Mouse (Mus musculus) skeletal muscle tissue, adult 2 months (tissue): ENCODE results near the gene Chaf1a.

Source experiments
- DNase-seq: peaks from one replicate; pipeline ENCODE4 v3.0.0-alpha.2; 2012; ENCODE audit warnings: low read depth, low spot score

The Chaf1a gene

DNA sequence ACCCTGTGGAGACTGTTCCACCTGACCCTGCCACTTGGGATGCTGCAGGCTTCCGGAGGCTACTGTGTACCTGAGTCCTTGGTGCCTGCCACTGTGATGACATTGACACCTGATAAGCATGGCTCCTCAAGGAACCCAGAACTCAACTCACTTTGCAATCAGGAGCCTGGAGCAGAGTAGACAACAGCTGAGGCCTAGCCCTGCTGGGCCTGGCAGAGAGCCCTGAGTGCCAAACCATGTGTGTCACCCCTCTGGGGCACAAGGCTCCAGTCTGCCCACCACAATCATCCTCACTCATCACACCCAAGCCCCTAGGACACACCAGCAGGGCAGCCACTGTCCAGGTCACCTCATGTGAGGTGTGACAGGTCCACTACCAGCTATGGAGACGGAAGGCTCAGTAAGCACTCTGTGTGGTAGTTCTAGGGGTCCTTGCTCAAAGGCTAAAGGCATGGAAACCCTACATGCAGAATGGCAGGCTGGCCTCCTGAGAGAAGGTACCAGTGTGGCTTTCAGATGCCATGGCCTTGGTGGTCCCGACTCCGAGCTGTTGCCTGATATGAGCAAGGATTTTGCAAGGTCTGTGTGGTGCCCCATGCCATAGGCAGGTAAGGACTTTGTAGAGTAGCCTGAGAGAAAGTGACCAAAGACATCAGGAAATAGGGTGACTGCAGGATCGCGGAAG lies 19.7 kb upstream of the Chaf1a start:
- no peak for DNase-seq

DNA sequence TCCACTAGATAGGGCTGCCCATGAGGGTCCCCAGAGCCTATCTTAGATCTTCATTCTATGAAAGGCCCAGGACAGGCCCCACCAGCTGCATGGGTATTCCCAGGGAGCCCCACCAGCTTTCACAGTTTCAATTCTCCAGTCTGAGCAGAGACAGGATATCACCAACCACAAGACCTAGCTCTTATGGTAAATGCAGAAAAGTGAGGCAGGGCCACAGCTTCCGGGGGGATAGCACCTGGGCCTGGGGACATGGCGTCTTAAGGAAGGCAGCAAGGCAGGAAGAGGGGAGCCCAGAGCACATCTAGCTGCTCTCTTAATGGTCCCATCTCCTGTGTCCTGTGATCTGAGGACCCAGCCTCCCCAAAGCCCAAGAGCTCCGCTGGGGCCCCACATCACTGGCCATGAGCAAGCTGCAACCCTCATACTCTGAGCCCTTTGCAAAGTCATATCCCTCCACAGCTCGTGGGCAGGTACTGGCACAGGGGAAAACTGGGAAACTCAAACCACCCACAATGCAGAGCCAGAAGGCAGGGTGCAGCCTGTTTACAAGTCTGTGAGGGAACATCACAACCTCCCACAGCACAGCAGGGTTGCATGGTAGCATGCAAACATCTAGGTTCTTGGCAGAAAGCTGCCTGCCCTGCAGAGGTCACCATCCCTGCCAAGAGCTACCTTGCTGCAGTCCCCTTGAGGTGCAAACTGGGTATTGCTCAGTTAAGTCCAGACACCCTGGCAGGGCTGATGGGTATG lies 18.9 kb upstream of the Chaf1a start:
- no peak for DNase-seq

DNA sequence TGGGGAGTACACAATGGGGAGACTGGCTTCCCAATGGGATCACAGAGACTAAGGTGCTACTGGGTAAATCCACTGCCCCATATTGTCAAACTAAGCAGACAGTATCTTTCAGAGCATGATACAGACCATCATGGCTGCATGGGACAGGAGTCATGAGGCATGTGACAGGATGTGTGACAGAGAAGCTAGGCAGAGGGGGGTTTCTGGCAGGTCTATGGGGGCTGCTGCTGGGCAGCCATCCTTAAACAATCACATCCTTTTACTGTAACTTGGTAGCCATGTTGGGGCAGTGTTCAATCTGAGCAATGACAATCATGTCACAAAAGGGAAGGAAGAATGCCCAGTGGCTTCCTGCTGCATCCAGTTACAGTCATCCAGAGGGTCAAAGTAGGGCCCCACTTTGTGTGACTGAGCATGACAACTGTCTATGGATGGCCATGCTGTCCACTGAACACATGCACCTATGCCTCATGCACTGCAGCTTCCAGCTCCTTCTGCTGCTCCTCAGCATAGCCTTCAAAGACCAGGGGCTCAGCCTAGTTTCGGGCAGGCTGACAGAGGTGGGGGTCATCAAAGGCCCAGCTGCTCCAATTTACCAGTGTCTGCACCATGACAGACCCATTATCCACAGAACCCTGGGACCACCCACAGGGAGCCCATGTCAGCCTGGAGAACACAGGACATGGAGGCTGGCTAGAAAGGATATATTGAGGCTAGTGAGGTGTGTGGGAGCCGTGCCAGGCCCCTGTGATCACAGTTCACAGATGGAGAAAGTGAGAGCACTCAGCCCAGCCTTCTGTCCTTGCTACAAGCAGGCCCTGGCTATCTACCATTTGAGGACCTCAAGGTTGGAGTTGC lies 17.9 kb upstream of the Chaf1a start:
- no peak for DNase-seq

DNA sequence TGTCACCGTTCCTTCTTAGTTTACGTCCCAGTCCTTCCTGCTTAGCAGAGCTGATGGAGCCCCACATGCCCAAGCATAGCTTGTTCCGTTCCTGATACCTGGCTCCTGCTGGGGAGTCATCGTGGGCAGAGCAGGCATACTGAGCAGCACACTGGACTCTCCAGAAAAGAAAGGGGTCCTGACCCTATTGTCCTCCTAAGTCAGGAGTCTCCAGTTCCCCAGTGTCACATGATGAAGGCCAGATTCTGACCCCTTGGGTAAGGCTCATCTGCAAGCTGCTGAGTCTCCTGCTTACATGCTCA lies 17.3 kb upstream of the Chaf1a start:
- no peak for DNase-seq

DNA sequence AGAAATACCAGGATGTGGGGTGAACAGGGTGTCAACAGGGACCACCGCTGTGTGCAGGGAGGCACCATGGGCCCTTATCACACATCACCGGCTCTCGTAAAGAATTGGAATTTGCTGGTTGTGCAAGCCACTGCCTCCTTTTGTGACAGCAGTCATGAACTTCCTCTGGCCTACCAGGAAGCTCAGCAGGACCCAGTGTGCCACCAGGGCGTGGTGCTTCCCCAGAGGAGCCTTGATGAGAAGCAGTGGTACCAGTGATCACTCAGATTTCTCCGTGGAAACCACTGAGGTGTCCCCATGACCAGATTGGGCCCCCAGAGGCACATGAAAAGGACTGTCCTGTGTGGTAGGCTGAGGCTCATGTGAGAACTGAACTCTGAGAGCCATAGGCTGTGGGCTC lies 16.9 kb upstream of the Chaf1a start:
- no peak for DNase-seq

DNA sequence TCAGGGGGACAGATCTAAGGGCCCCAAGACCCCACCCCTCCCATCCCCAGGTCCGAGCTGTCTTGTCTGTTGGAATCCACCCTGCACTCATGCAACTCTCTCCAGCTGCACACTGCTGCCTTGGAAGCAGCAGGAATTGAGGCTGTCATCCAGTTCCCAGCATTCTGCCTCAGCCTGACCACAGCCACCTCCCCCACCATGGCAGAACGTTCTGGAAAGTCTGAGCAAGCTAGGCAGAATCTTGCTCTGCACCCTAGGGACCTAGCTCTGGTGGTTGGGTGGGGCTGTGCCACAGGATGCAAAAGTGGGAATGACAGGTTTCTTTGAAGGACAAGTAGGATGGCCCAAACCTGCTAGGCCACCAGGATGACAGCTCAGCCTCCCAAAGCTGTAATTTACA lies 15.8 kb upstream of the Chaf1a start:
- DNase-seq = no peak

DNA sequence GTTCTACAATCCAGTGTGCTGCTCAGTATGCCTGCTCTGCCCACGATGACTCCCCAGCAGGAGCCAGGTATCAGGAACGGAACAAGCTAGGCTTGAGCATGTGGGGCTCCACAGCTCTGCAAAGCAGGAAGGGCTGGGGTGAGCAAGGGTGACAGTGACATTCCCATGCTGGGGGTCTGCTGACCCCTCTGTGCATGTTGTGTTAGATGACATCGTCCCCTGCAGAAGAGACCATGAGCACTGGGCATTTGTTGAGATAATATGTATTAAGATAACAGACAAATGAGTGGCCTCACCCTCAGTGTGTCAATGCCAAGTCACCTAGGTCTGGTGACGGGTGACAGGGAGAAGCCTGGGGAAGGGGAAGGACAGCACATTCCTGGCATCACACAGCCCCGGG lies 15.3 kb upstream of the Chaf1a start:
- DNase-seq = no peak

DNA sequence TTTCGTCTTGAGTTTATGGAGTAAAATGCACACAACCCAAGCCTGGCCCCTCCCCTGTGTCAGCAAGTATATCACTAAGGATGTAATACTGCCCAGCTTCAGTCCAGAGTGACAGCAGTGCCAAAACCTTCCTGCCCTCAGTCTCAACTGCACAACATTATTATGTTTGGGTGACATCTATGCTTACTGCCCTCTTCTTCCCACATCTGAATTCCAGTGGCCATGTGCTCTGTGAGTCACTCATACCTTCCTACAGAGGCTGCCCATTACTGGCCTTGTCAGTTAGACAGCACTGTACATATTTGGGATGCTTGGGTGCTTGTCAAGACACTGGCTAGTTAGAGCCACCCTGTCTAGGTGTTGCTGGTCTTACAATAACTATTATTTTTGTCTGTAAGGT lies 13.9 kb upstream of the Chaf1a start:
- DNase-seq = no peak

DNA sequence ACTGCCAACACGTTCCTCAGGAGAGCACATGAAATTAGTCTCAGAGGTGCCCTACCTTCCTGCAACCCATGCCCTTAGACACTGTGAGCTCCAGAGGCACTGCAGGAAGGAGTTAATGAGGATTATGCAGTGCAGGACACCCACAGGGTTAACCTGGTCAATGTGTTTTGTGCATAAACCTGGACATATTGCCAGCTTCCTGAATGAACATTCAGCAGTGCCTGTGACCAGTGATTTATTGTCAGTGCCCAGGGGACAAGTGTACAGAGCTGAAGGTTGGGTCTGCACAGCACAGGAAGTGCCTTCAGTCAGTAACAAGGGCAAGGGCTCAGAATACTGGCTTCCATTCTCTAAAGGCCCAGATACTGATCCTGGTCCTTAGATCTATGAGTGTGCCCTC lies 13.4 kb upstream of the Chaf1a start:
- DNase-seq = no peak

DNA sequence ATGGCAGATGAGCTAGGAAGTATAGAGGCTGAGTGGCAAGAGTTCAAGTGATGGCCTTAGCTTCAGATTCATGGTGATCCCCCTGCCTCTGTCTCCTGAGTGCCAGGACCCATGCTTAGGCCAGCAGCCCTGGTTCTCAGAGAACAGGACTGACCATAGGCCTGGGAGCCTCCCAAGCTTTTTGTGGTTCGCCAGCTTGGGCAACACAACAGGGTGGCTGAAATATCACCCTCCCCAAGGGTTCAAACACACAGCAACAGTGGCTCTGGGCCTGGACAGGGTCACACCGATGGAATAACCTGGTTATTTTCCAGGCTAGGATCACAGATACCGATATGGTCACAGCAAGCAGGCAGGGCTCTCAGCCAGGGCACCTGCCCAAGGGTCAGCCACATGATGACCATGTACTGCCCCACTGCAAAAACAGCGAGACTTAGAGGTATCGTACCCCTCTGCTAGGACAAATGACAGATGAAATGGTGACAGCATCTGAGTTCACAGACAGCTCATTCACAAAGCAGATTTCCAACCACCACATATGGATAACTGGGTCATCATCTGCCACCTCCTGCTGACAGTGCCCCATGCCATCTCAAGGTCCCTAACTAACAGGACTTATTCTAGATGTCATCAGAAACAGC lies 12.3 kb upstream of the Chaf1a start:
- peak; percentile 70 for DNase-seq

DNA sequence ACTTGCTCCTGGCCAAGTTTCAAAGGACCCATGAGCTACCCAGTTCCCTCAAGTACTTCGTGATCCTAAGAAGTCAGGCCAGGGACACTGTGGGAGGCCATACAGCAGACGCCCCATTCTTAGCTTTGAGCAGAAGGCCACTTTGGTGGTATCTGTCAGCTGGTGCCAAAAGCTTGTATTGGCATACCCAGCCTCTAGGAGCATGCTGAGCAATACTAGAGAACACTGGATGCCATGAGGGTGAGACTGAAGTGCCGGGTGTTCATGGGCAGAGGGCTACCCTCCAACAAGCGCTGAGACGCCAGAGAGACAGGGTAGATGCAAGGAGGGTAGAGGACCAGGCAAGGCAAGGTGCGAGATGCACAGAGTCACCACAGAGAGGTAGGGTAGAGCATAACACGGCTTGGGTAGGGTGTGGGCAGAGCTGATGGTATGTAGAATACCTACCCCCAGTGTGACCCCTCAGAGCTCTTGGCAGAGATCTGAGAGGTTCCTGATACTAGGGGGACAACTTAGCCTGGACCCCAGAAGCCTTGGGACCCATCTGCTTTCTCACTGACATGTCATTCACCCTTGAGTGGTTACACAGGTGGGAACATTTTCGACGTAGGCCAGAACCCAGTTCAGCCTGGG lies 9.9 kb upstream of the Chaf1a start:
- DNase-seq = no peak

DNA sequence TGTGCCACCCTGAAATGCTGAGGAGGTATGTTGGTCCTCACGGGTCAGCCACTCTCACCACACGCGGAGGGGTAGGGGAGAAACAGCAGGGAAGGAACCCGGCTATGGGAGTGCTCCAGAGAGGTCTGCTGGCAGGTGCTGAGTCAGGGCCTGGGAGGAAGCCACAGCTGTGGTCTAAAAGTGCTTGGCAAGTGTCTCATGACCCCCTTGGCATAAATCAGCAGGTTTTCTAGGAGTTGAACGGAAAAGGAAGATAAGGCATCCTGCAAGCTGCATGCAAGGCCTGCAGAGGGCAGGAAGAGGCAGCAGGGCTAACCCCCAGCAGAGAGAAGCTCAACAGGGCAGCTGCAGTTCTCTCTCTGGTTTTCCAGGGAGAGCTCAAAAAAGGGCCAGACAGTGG lies 9.3 kb upstream of the Chaf1a start:
- no peak for DNase-seq

DNA sequence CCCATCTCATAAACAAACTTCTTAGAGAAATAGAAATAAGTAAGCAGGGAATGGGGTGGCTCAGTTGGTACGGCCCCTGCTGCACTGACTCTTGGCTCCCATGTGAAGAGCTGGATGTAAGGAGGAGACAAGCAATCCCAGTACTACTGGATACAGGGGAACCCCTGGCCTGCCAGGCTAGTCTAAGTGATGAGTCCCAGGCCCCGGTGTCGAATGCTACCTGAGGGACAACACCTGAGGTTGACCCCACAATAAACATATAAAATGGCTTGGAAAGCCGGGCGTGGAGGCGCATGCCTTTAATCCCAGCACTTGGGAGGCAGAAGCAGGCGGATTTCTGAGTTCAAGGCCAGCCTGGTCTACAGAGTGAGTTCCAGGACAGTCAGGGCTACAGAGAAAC lies 8.8 kb upstream of the Chaf1a start:
- DNase-seq = no peak

DNA sequence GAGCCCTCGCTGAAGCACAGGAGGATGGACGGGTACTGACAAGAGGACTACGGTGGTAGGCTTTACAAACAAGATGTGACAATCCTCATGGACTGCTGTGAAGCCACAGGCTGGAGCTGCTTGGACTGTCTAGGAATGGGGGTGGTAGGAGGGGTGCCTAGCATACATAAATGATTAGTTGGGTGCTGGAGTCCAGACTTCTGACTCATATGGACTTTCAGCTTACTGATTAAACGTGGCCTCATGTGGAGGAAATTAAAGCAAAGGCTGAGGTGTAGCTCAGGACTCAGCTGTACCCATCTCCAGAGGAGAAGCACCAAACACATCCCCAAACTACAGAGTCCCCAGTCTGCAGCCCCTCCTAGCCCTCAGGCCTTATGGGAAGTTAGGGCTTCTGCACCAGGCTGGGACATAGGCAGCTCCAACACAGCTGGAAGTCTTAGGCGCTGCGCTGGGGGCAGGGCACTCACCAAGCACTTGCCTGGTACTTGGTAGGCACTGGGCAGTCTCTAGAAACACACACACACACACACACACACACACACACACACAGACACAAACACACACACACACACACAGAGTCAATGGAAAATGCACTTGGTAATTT lies 8.0 kb upstream of the Chaf1a start:
- no peak for DNase-seq

DNA sequence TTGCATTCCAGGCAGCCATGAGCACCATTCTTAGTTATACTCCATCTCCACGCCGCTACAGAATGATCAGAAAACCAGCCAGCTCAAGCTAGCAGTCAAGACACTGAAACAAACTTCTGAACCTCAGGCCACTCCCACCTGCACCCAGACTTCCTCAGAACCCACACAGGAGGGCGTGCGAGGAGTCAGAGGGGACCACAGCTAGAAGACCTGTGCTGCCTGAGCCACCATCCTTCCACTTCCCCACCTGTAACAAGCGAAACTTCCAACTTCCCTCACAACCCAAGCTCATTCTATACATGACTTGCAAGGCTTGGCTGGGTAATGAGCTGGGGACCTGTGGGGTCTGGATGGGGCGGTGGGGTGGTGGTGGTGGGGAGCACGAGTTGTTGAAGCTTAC lies 7.4 kb upstream of the Chaf1a start:
- no peak for DNase-seq

DNA sequence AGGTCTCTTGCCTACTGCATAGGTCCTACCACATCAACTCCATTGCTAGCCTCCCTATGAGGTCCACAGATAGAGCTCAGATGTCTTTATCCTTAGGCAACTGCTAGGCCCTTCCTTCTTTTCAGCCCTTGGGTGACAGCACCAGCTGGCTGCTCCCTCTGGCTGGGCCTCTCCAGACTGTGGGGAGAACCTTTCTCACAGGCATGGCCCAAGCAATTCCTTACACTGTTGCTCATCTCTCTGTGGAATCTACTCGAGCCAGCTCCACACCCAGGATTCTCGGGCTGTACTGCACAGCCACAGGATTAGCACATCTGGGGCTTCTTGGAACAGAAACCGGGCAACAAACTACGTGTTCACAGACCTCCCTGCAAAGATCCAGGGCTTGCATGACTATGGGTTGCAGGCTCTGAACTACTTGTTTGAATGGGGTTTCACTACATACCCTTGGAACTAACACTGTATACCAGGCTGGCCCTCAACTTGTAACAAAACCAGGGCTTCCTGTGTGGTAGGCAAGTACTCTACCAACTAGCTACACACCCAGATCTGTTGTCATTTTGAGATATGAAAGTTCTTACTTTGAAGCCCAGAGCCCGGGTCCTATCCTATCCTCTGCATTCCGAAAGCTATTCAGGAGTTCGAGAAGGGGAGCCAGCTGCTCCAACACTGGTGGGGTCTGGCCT lies 6.1 kb upstream of the Chaf1a start:
- DNase-seq = peak; percentile 77

DNA sequence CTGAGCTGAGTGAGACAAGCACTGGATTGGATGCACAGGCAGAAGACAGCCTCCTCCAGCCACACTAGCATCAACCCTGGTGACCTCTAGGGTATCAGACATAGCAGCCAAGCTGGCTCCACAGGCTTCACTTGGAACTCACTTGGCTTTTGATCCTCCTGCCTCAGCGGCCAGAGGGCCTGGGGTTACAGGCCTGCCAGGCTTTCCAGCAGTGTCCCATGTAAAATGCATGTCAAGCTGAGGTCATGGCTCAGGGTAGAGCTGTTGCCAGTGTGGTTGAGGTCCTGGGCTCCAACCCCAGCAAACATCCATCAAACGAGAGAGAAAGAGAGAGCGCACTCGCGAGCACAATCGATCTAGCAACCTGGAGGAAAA lies 5.5 kb upstream of the Chaf1a start:
- no peak for DNase-seq

DNA sequence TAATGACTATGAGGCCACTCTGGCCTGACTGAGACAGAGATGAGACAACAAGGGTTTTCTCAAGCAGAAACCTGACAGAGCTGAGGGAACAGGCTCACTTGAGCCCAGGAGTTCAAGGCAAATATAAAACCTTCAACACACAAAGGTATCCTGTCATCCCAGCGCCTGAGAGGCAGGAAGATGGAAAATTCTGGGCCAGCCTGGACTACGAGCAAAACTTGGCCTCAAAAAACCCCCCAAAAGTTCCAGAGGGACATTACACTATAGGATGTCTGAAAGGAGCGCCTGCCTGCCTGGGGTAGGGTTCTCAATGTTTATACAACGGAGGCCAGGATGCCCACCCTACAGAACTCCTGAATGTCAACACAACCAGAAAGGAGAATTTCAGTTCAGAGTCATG lies 5.0 kb upstream of the Chaf1a start:
- DNase-seq = no peak

DNA sequence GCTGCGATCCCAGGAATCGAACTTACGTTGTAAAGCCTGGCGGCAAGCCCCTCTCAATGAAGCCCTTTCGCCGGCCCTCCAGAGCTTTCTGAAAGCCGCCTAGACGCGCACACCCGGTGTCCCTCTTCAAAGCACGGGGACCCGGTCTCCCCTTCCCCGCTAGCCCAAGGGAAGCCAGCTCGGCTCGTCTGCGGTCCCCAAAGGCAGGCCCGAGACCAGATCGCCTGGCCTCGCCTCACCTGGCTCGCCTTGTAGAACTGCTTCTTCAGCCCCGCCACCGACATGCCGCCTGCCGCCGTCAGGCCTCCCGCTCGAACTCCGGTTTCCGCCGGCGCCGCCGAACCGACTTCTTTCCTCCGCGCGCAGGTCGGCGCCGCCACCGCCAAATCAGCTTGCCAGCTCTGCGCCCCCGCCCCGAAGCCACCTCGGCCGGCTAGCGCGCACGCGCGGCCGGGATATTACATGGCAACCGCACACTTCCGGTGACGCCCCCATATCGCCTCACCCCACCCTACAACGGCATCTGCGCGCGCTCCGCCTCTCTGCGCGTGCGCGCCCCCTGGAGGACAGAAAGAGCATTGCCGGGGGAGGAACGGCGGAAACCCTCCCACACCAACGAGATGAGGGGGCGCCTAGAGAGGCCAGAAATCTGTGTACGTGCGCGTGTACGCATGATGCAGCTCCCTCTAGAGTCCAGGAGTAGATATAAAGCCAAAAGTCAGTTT lies 3.9 kb upstream of the Chaf1a start, which contains the start of gene Sh3gl1:
Gene Sh3gl1 (minus strand): TSS at position 460 of the 725 bp plus-strand sequence.
- peak; percentile 99 for DNase-seq

DNA sequence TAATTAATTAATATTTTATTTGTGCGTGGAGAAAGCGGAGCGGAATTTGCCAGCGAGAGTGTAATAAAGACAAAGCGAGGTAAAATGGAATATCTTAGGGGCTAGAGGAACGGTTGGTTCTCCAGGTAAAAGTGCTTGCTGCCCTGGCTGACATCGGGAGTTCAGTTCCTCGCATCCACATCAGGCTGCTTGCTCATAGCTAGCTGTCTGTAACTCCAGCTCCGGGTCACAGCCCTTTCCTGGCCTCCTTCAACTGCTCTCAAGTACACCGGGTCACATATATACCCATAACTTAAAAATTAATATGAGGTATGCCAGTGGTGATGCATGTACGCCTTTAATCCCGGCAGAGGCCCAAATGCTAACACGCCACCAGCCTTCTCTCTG lies 3.3 kb upstream of the Chaf1a start:
- DNase-seq = no peak
